Comparison of ENCODE assay signal across 12 mouse cellular contexts in the genomic region with DNA sequence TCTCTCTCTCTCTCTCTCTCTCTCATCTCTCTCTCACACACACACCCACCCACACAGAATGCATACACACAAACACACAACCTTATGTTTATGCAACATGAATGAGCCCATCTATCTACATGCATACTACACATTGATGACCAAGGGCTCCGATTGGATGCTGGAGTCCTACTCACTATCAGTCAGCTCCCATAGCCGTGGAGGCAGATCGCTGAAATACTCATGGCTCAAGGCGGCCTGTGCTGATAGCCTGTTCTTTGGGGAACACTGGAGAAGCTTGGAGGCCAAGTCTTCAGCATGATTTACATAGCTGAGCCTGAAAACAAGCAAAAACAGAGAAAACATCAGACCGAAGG.
A peak's percentile ranks its signal among the peaks of the same experiment; 100 is the strongest.
DNase-seq lines count a peak whose midpoint lies in the region; ATAC-seq and TF ChIP-seq lines count a peak whose summit lies in the region.
"Had no signal": no experiment of that assay in that cellular context is flagged by ENCODE, and none has a peak within 500 bp of the region (broad histone marks: within the 10 kb centered on the region; RNA-seq: fewer than 3 reads in every experiment).

No protein-coding gene starts in this region.

- no peaks in the 10 kb centered on the region for H3K27me3 ChIP-seq in forebrain, postnatal 0 days (ENCODE audit: insufficient read depth, low read length)
- H3K27me3 ChIP-seq in forebrain, embryonic 12.5 days: no peaks in the 10 kb centered on the region
- H3K27me3 ChIP-seq in lung, embryonic 14.5 days (ENCODE audit: insufficient read depth, low read length): no peaks in the 10 kb centered on the region
- H3K27me3 ChIP-seq in embryonic facial prominence, embryonic 14.5 days (replicated peaks; ENCODE audit: control insufficient read depth, insufficient read depth, low read length): no peaks in the 10 kb centered on the region
- H3K27me3 ChIP-seq in midbrain, embryonic 15.5 days (replicated peaks): no peaks in the 10 kb centered on the region
- no peaks in the 10 kb centered on the region for H3K27me3 ChIP-seq in liver, postnatal 0 days (ENCODE audit: insufficient read depth, low read length)
- H3K27me3 ChIP-seq: heart, embryonic 13.5 days had no signal

- no peak overlapping the region for H3K4me2 ChIP-seq in forebrain, postnatal 0 days (ENCODE audit: low read depth)
- no peak overlapping the region for H3K4me2 ChIP-seq in forebrain, embryonic 12.5 days
- H3K4me2 ChIP-seq in lung, embryonic 14.5 days: no peak overlapping the region
- H3K4me2 ChIP-seq in embryonic facial prominence, embryonic 14.5 days (ENCODE audit: low read depth, low read length): no peak overlapping the region
- no peak overlapping the region for H3K4me2 ChIP-seq in midbrain, embryonic 15.5 days
- no peak overlapping the region for H3K4me2 ChIP-seq in liver, postnatal 0 days (ENCODE audit: low read depth, low read length)
- H3K4me2 ChIP-seq: heart, embryonic 13.5 days had no signal

- TF ChIP-seq EP300 in liver, postnatal 0 days (IDR thresholded peaks at IDR 0.05; ENCODE audit: low read depth): no peak

- H3K27ac ChIP-seq in forebrain, postnatal 0 days (ENCODE audit: low read depth, low read length): peak overlapping the region; percentile 62
- no peak overlapping the region for H3K27ac ChIP-seq in forebrain, embryonic 12.5 days
- H3K27ac ChIP-seq in lung, embryonic 14.5 days (ENCODE audit: low read depth): peak overlapping the region; percentile 66
- H3K27ac ChIP-seq in embryonic facial prominence, embryonic 14.5 days (replicated peaks; ENCODE audit: low read depth, low read length): peak overlapping the region; percentile 41; the same call in 1 of the 2 replicates
- H3K27ac ChIP-seq in midbrain, embryonic 15.5 days: peak overlapping the region; percentile 76
- H3K27ac ChIP-seq in liver, postnatal 0 days (ENCODE audit: low read depth): no peak overlapping the region
- H3K27ac ChIP-seq: heart, embryonic 13.5 days had no signal

- no peak for ATAC-seq in forebrain, postnatal 0 days
- no peak for ATAC-seq in forebrain, embryonic 12.5 days (ENCODE audit: low FRiP score)
- peak; percentile 77 for ATAC-seq in lung, embryonic 14.5 days (ENCODE audit: insufficient read depth)
- ATAC-seq in embryonic facial prominence, embryonic 14.5 days (ENCODE audit: low read depth): no peak
- peak; percentile 32; the same call in 1 of the 2 replicates for ATAC-seq in midbrain, embryonic 15.5 days (replicated peaks)
- no peak for ATAC-seq in liver, postnatal 0 days

- no peak for DNase-seq in forebrain, postnatal 0 days
- peak; percentile 43 for DNase-seq in lung, embryonic 14.5 days
- DNase-seq in lung, postnatal 14 days: no peak
- peak; percentile 32 for DNase-seq in embryonic facial prominence, embryonic 14.5 days (ENCODE audit: low spot score)
- DNase-seq in liver, postnatal 0 days: no peak
- no peak for DNase-seq in adrenal gland, adult 18-20 months (ENCODE audit: low spot score in 2 of 2)
- DNase-seq: heart, postnatal 4 days; kidney, adult 2 months; spleen, adult 18-20 months had no signal

- no peaks in the 10 kb centered on the region; the same call in 1 of the 2 replicates for H3K4me1 ChIP-seq in forebrain, postnatal 0 days (ENCODE audit: insufficient read depth)
- peaks cover 8% of the 10 kb centered on the region; the same call in 1 of the 2 replicates for H3K4me1 ChIP-seq in forebrain, embryonic 12.5 days
- H3K4me1 ChIP-seq in lung, embryonic 14.5 days (ENCODE audit: insufficient read depth): no peaks in the 10 kb centered on the region
- peaks cover 16% of the 10 kb centered on the region for H3K4me1 ChIP-seq in embryonic facial prominence, embryonic 14.5 days (ENCODE audit: control insufficient read depth, insufficient read depth, low read length)
- H3K4me1 ChIP-seq in midbrain, embryonic 15.5 days: peaks cover 41% of the 10 kb centered on the region
- no peaks in the 10 kb centered on the region for H3K4me1 ChIP-seq in liver, postnatal 0 days (ENCODE audit: insufficient read depth)

- no peak overlapping the region for H3K9ac ChIP-seq in forebrain, postnatal 0 days
- no peak overlapping the region for H3K9ac ChIP-seq in forebrain, embryonic 12.5 days
- H3K9ac ChIP-seq in lung, embryonic 14.5 days: no peak overlapping the region
- H3K9ac ChIP-seq in embryonic facial prominence, embryonic 14.5 days (ENCODE audit: low read depth, low read length): no peak overlapping the region
- no peak overlapping the region for H3K9ac ChIP-seq in midbrain, embryonic 15.5 days
- no peak overlapping the region for H3K9ac ChIP-seq in liver, postnatal 0 days (replicated peaks)
- H3K9ac ChIP-seq: heart, embryonic 13.5 days had no signal

- TF ChIP-seq CTCF in forebrain, postnatal 0 days (IDR thresholded peaks at IDR 0.05; ENCODE audit: low read depth): no peak
- no peak for TF ChIP-seq CTCF in lung, embryonic 14.5 days (IDR thresholded peaks at IDR 0.05; ENCODE audit: low read depth)
- no peak for TF ChIP-seq CTCF in liver, postnatal 0 days (IDR thresholded peaks at IDR 0.05; ENCODE audit: low read depth)

- no peaks in the 10 kb centered on the region for H3K36me3 ChIP-seq in forebrain, postnatal 0 days (ENCODE audit: insufficient read depth)
- no peaks in the 10 kb centered on the region for H3K36me3 ChIP-seq in forebrain, embryonic 12.5 days (replicated peaks)
- no peaks in the 10 kb centered on the region for H3K36me3 ChIP-seq in lung, embryonic 14.5 days (ENCODE audit: insufficient read depth)
- H3K36me3 ChIP-seq in embryonic facial prominence, embryonic 14.5 days (ENCODE audit: control insufficient read depth, insufficient read depth, low read length): no peaks in the 10 kb centered on the region
- H3K36me3 ChIP-seq in midbrain, embryonic 15.5 days (replicated peaks): no peaks in the 10 kb centered on the region
- no peaks in the 10 kb centered on the region for H3K36me3 ChIP-seq in liver, postnatal 0 days (replicated peaks; ENCODE audit: insufficient read depth, low read length)
- H3K36me3 ChIP-seq: heart, embryonic 13.5 days had no signal

- H3K9me3 ChIP-seq in forebrain, postnatal 0 days (ENCODE audit: low read length): no peaks in the 10 kb centered on the region
- H3K9me3 ChIP-seq in forebrain, embryonic 12.5 days: no peaks in the 10 kb centered on the region
- no peaks in the 10 kb centered on the region for H3K9me3 ChIP-seq in lung, embryonic 14.5 days (ENCODE audit: low read depth, low read length)
- no peaks in the 10 kb centered on the region for H3K9me3 ChIP-seq in embryonic facial prominence, embryonic 14.5 days (ENCODE audit: control insufficient read depth, low read length)
- no peaks in the 10 kb centered on the region for H3K9me3 ChIP-seq in midbrain, embryonic 15.5 days
- H3K9me3 ChIP-seq in liver, postnatal 0 days (ENCODE audit: low read length): no peaks in the 10 kb centered on the region
- H3K9me3 ChIP-seq: heart, embryonic 13.5 days had no signal

- WGBS in forebrain, postnatal 0 days: 83% methylated on average over 5 of the region's 5 CpGs
- WGBS in forebrain, embryonic 12.5 days: 93% methylated on average over 5 of the region's 5 CpGs
- WGBS in lung, embryonic 14.5 days: 62% methylated on average over 5 of the region's 5 CpGs
- 67% methylated on average over 5 of the region's 5 CpGs for WGBS in embryonic facial prominence, embryonic 14.5 days
- WGBS in midbrain, embryonic 15.5 days: 53% methylated on average over 5 of the region's 5 CpGs
- WGBS in liver, postnatal 0 days (ENCODE audit: insufficient replicate concordance): 79% methylated on average over 5 of the region's 5 CpGs

- no peak overlapping the region for H3K4me3 ChIP-seq in forebrain, postnatal 0 days (ENCODE audit: low read depth, low read length)
- H3K4me3 ChIP-seq in forebrain, embryonic 12.5 days (replicated peaks): no peak overlapping the region
- H3K4me3 ChIP-seq in lung, embryonic 14.5 days (ENCODE audit: low read depth, low read length): no peak overlapping the region
- H3K4me3 ChIP-seq in embryonic facial prominence, embryonic 14.5 days (ENCODE audit: low read depth, low read length): no peak overlapping the region
- no peak overlapping the region for H3K4me3 ChIP-seq in midbrain, embryonic 15.5 days
- no peak overlapping the region for H3K4me3 ChIP-seq in liver, postnatal 0 days (ENCODE audit: low read depth, low read length)
- H3K4me3 ChIP-seq: heart, embryonic 13.5 days had no signal

Comparison
In these comparisons a context has a peak if more than half of its experiments do, and no peak if none do; other contexts are left out.
1. DNase-seq: peak in lung, embryonic 14.5 days (single experiment) and embryonic facial prominence, embryonic 14.5 days (single experiment); none in forebrain, postnatal 0 days (single experiment), lung, postnatal 14 days (single experiment), liver, postnatal 0 days (single experiment) and adrenal gland, adult 18-20 months (0 of 2).
2. H3K27ac ChIP-seq: peak in forebrain, postnatal 0 days (single experiment), lung, embryonic 14.5 days (single experiment), embryonic facial prominence, embryonic 14.5 days (single experiment) and midbrain, embryonic 15.5 days (single experiment); none in forebrain, embryonic 12.5 days (single experiment) and liver, postnatal 0 days (single experiment).
3. ATAC-seq: peak in lung, embryonic 14.5 days (single experiment) and midbrain, embryonic 15.5 days (single experiment); none in forebrain, postnatal 0 days (single experiment), forebrain, embryonic 12.5 days (single experiment), embryonic facial prominence, embryonic 14.5 days (single experiment) and liver, postnatal 0 days (single experiment).